8 mouse cellular contexts compared by ENCODE assay signal in genomic region chr4:116876630-116876994, GRCm38 (mm10). TPM values are rescaled to one million over a fixed set of nuclear protein-coding genes. Genes with fewer than 3 reads are reported as not detected.
DNase-seq lines count a peak whose midpoint lies in the region; ATAC-seq and TF ChIP-seq lines count a peak whose summit lies in the region.

No protein-coding gene starts in this region.

- intact Hi-C loops in left cerebral cortex, postnatal 36 days (cut with DNase I), result loop anchor here (2.0 to 5.0 kb wide), 2 partner anchors 49 to 114 kb away; no protein-coding TSS in a partner anchor

- peak overlapping the region; percentile 79 for H3K9ac ChIP-seq in heart, embryonic 15.5 days

- DNase-seq in left cerebral cortex, adult 11 months (ENCODE audit: low spot score), result peak; percentile 39
- no peak for DNase-seq in left cerebral cortex, postnatal 36 days (ENCODE audit: low spot score in 2 of 2)
- peak; percentile 31 to 50 for DNase-seq in layer of hippocampus, adult 2 months (ENCODE audit: low spot score in 2 of 2)
- peak; percentile 32 for DNase-seq in lung, postnatal 10 days
- DNase-seq in right cerebral cortex, postnatal 14 days, result peak; percentile 46
- DNase-seq in cerebellum, adult 11 months, result no peak

- TF ChIP-seq CTCF in layer of hippocampus, adult 2 months (conservative IDR thresholded peaks at IDR 0.05), result peak; percentile 66

- H3K4me3 ChIP-seq in heart, embryonic 15.5 days, result peak overlapping the region; percentile 96
- peak overlapping the region; percentile 84 for H3K4me3 ChIP-seq in layer of hippocampus, adult 2 months

- H3K27me3 ChIP-seq in heart, embryonic 15.5 days, result peaks cover 7% of the 10 kb centered on the region; the same call in 1 of the 2 replicates

- ATAC-seq in common myeloid progenitor, adult 5-6 weeks (replicated peaks; ENCODE audit: low read depth, poor library complexity, severe bottlenecking), result peak; percentile 40
- peak; percentile 37; the same call in 1 of the 2 replicates for ATAC-seq in heart, embryonic 15.5 days (replicated peaks; ENCODE audit: insufficient number of reproducible peaks, insufficient read depth, low FRiP score, low read depth)

- peaks cover 11% of the 10 kb centered on the region; the same call in 1 of the 2 replicates for H3K4me1 ChIP-seq in heart, embryonic 15.5 days (replicated peaks)

- WGBS in heart, embryonic 15.5 days, result 0% methylated on average over 15 of the region's 15 CpGs

- peak overlapping the region; percentile 88 for H3K27ac ChIP-seq in heart, embryonic 15.5 days
- peak overlapping the region; percentile 94 for H3K27ac ChIP-seq in layer of hippocampus, adult 2 months

- peak overlapping the region; percentile 98 for H3K4me2 ChIP-seq in heart, embryonic 15.5 days

- no peaks in the 10 kb centered on the region for H3K36me3 ChIP-seq in heart, embryonic 15.5 days

- no peaks in the 10 kb centered on the region for H3K9me3 ChIP-seq in heart, embryonic 15.5 days (replicated peaks)

RNA-seq across cellular contexts. Expression of gene Zswim5, which starts 0.6 kb away (rescaled TPM):
- total RNA-seq in left cerebral cortex, postnatal 36 days (2021), result 10 to 100 TPM in 1 of 2 experiments, 1 to 10 TPM in 1; 8.9 to 10.2 TPM
- total RNA-seq in common myeloid progenitor, adult 5-6 weeks (2017), result 0.09 and 0.39 TPM in 2 replicates
- polyA plus RNA-seq in heart, embryonic 15.5 days (2015; fragmentation: Nextera tagmentation; extraction: Ambion mirVana), result 0.42 and 0.60 TPM in 2 replicates
- 10 to 100 TPM; 15.6 to 17.1 TPM for total RNA-seq in layer of hippocampus, adult 2 months (2021)

RNA-seq across cellular contexts. Expression of gene Hpdl, which starts 55.1 kb away (rescaled TPM):
- 1 to 10 TPM in 1 of 2 experiments, under 1 TPM in 1; 0.72 to 1.1 TPM for total RNA-seq in left cerebral cortex, postnatal 36 days (2021)
- 0.39 and 0.41 TPM in 2 replicates for total RNA-seq in common myeloid progenitor, adult 5-6 weeks (2017)
- polyA plus RNA-seq in heart, embryonic 15.5 days (2015; fragmentation: Nextera tagmentation; extraction: Ambion mirVana), result 0.89 and 1.0 TPM in 2 replicates
- total RNA-seq in layer of hippocampus, adult 2 months (2021), result 1 to 10 TPM; 6.4 to 6.9 TPM

Comparison
In these comparisons a context has a peak if more than half of its experiments do, and no peak if none do; other contexts are left out.
1. DNase-seq: peak in left cerebral cortex, adult 11 months (single experiment), layer of hippocampus, adult 2 months (2 of 2), lung, postnatal 10 days (single experiment) and right cerebral cortex, postnatal 14 days (single experiment); none in left cerebral cortex, postnatal 36 days (0 of 2) and cerebellum, adult 11 months (single experiment).